Mouse (Mus musculus) spleen, postnatal 14 days (tissue): ENCODE results near the gene Ugcg.

Source experiments
- DNase-seq, 2 experiments: peaks; one replicate each; pipeline ENCODE4 v3.0.0; 2021 to 2022; ENCODE audit warnings: low spot score in 2 of 2

Gene Ugcg

GRCm38 (mm10) chr4:59227047-59227446 lies 38.0 kb downstream of the Ugcg start:
- DNase-seq, result no peak

- no peak for DNase-seq
Measured at GRCm38 (mm10) chr4:59228951-59229350, 39.9 kb downstream of the Ugcg start.

GRCm38 (mm10) chr4:59231266-59232055 lies 42.4 kb downstream of the Ugcg start:
- no peak for DNase-seq

- DNase-seq, result no peak
Measured at GRCm38 (mm10) chr4:59234014-59234413, 45.0 kb downstream of the Ugcg start.

- DNase-seq, result no peak
Measured at GRCm38 (mm10) chr4:59234451-59235216, 45.6 kb downstream of the Ugcg start.

GRCm38 (mm10) chr4:59236362-59236761 lies 47.3 kb downstream of the Ugcg start:
- DNase-seq, result no peak

GRCm38 (mm10) chr4:59238641-59239311 lies 49.7 kb downstream of the Ugcg start:
- DNase-seq, result peak in 1 of 2 experiments; percentile 31

GRCm38 (mm10) chr4:59239312-59239728 lies 50.3 kb downstream of the Ugcg start:
- no peak for DNase-seq

- DNase-seq, result no peak
Measured at GRCm38 (mm10) chr4:59240160-59240559, 51.1 kb downstream of the Ugcg start.

- no peak for DNase-seq
Measured at GRCm38 (mm10) chr4:59241096-59241495, 52.0 kb downstream of the Ugcg start.

GRCm38 (mm10) chr4:59242221-59242620 lies 53.2 kb downstream of the Ugcg start:
- DNase-seq, result no peak

- no peak for DNase-seq
Measured at GRCm38 (mm10) chr4:59243802-59244493, 54.9 kb downstream of the Ugcg start.

- no peak for DNase-seq
Measured at GRCm38 (mm10) chr4:59244791-59245555, 55.9 kb downstream of the Ugcg start.

GRCm38 (mm10) chr4:59245776-59246175 lies 56.7 kb downstream of the Ugcg start:
- no peak for DNase-seq

- no peak for DNase-seq
Measured at GRCm38 (mm10) chr4:59247545-59247944, 58.5 kb downstream of the Ugcg start.

- DNase-seq, result no peak
Measured at GRCm38 (mm10) chr4:59248035-59248434, 59.0 kb downstream of the Ugcg start.

GRCm38 (mm10) chr4:59252386-59253054 lies 63.5 kb downstream of the Ugcg start:
- DNase-seq, result no peak

GRCm38 (mm10) chr4:59253055-59253434 lies 64.0 kb downstream of the Ugcg start:
- DNase-seq, result no peak

- no peak for DNase-seq
Measured at GRCm38 (mm10) chr4:59254397-59254796, 65.3 kb downstream of the Ugcg start.

GRCm38 (mm10) chr4:59255988-59256387 lies 66.9 kb downstream of the Ugcg start:
- DNase-seq, result no peak

- DNase-seq, result no peak
Measured at GRCm38 (mm10) chr4:59257866-59258265, 68.8 kb downstream of the Ugcg start.
